Mouse (Mus musculus): ENCODE data around the gene Serpine2.

Serpine2 gene

DNA sequence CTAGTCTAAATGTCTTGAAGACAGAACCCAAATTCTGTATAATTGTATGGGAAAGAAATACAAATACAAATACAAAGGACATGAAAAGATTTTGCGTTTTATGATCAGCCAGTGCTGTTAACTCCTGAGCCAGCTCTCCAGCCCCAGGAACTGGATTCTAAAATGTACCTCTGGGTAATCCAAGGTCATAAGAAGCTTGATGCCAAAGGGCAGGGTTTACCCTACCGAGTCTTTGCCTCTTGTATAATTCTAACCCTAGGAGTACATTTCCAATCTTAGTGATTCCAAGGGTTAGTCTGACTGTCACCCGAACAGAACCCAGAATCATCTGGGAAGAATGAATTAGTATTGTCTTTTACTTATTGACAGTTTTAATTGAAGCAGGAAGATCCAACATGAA lies 45.5 kb downstream of the Serpine2 start:
- DNase-seq (ENCODE audit: low spot score in 2 of 2) = no peak

DNA sequence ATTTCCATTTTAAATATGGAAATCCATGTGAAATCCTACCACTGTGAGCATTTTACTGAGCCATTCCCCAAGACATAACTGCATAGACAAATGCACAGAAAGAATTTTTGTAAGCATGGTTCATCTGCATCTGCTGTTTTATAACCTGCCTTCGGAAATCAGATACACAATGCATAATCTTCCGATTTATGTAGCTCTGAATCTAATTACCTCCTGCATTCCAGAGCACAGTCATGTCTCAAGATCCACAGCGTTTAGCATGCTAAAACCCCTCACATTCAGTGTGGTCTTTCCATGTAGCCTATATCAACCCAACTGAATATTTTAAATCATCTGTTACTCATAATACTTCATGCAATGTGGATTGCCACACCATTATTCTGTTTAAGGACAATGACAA lies 51.5 kb downstream of the Serpine2 start:
- DNase-seq (ENCODE audit: low spot score in 2 of 2) = no peak

GRCm38 (mm10) chr1:79806865-79807264 lies 54.1 kb downstream of the Serpine2 start:
- DNase-seq (ENCODE audit: low spot score in 2 of 2) = no peak

GRCm38 (mm10) chr1:79803614-79804013 lies 57.4 kb downstream of the Serpine2 start:
- no peak for DNase-seq (ENCODE audit: low spot score in 2 of 2)

DNA sequence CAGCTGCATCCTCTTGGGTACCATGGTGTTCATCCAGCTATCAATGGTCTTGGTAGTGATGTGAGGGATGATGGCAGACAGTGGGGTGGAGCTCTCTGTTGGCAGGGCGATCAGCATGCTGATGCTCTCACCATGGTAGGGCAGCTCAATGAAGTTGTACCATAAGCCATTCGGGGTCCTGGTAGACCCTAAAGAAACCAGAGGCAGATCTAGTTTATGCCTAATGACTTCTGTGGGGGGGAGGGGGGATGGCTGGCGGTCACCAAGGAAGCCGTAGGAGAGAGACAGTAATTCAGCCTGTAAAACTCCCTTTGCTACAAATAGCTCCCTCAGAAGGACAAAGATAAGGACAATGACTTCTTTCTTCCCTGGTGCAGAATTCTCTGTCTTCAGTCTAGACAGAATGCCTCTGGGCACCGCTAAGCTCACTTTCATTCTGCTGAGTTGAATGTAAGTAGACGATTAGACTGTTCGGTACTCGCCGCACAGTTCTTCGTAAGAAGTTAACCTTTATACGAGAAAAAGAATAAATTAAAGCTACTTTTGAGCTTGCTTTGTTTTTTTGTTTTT lies 58.0 kb downstream of the Serpine2 start:
- DNase-seq (ENCODE audit: low spot score in 2 of 2) = no peak

DNA sequence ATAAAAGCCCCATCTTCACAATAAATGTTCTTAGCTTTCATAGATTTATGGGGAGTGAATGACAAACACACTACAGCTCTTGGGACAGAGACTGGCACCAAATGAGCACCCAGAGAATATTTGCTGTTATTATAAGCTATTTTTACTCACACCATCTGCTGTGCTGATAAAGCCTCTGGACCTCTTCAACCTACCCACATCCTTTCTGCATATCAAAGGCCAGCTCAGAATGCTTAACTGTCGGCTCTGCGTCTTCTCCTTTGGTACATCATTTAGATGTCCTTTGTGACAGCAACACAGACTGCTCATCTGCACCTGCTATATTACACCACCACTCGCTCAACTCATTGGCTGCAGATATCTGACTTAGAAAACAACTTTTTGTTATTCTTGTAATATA lies 63.9 kb downstream of the Serpine2 start:
- DNase-seq (ENCODE audit: low spot score in 2 of 2) = no peak

GRCm38 (mm10) chr1:79786267-79786927 lies 74.6 kb downstream of the Serpine2 start:
- DNase-seq (ENCODE audit: low spot score in 2 of 2) = peak; percentile 37 to 56

GRCm38 (mm10) chr1:79782433-79782832 lies 78.5 kb downstream of the Serpine2 start:
- no peak for DNase-seq (ENCODE audit: low spot score in 2 of 2)

GRCm38 (mm10) chr1:79778011-79778410 lies 83.0 kb downstream of the Serpine2 start:
- DNase-seq (ENCODE audit: low spot score in 2 of 2) = no peak

- DNase-seq (ENCODE audit: low spot score in 2 of 2) = peak; percentile 100
Measured at GRCm38 (mm10) chr1:79775927-79776458, 85.0 kb downstream of the Serpine2 start, which contains the start of the genes Mrpl44 and Wdfy1. Gene Mrpl44 (plus strand): TSS chr1:79776018. Gene Wdfy1 (minus strand): TSS chr1:79776143.

DNA sequence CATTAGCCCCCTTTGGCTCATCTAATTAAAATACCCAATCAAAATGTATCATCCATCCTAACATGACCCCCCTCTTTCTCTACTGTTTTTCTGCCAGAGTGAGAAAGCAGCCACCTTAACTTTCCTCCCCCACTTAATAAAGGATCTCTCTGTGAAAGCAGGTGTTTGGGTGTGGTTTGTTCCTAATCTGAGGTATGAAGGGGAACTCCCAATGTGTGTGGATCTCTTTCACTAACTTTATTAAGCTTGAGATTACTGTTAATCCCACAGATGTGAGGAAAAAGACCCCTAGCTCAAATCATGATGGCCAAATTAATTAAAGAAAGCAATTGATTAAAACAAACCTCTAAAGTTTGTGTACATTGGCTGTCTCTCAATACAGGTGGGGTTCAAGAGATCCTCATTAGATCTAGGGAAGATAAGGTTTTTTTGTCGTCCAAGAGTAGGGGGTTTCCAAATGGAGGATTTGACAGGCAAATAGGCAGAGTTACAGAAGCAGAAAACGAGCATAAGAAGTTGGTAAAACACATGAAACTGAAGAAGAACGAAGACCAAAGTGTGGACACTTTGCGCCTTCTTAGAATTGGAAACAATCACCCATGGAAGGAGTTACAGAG lies 86.7 kb downstream of the Serpine2 start:
- DNase-seq (ENCODE audit: low spot score in 2 of 2) = no peak

- no peak for DNase-seq (ENCODE audit: low spot score in 2 of 2)
Measured at GRCm38 (mm10) chr1:79768231-79768630, 92.7 kb downstream of the Serpine2 start.

- no peak for DNase-seq (ENCODE audit: low spot score in 2 of 2)
Measured at GRCm38 (mm10) chr1:79764483-79764882, 96.5 kb downstream of the Serpine2 start.

DNA sequence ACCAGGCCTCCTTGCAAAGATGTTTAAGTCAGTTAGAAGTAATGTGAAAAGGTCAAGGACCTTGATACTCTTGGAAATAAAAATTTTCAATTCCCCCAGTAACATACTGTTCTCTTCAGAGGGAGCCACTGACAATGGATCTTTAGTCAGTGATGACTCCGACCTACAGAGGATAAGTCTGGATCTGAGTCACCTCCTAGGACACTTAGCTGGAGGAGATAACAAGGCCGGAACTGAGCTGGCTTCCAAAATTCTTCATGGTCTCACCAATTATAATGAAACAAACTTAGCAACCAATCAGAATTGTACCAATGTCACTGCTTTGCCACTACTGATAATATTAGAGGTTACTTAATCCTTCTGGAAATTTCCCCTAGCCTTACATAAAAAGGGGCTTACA lies 96.9 kb downstream of the Serpine2 start:
- no peak for DNase-seq (ENCODE audit: low spot score in 2 of 2)

DNA sequence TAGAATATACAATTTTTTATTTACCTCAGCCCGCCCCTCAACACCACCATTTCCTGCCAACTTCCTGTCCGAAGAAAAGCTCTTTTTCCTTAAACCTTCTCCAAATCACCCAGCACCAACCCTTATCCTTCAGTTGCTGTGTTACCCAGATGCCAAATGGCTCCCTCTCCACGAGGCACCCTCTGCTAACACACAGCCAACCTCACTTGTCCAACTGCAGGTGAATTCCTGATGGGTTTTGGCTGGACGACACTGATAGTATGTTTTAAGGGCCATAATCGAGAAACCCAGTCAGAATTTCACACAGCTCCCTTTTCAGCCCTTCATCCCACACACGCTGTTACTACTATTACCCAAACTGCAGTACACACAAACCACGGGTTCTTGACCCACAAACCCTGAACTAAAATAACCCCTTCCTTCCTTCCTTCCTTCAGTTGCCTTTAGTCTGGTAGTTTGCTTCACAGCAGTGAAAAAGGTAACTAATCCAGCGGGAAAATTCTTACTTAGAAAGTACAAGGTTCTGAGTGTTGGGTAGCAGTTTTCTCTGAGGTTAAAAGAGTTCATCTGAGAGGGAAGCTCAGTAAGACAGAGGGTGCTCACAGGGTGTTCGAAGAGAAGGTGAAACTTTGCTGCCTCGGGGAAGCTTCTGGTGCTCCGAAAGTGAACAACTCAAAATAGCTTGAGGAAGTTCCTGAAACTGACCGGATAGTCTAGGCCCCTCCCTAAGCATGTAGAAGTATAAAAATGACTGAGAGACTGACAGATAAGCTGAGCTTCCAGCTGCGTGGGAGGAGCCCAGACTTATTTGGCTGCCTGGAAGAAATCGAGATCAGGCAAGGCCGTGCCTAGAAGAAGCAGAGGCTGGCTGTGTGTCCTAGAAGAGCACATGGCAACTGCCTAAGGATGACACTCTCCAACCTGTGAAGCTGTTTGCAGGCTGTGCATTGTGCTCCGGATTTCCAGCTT lies 98.4 kb downstream of the Serpine2 start:
- no peak for DNase-seq (ENCODE audit: low spot score in 2 of 2)

- DNase-seq (ENCODE audit: low spot score in 2 of 2) = no peak
Measured at GRCm38 (mm10) chr1:79761917-79762271, 99.1 kb downstream of the Serpine2 start.

DNA sequence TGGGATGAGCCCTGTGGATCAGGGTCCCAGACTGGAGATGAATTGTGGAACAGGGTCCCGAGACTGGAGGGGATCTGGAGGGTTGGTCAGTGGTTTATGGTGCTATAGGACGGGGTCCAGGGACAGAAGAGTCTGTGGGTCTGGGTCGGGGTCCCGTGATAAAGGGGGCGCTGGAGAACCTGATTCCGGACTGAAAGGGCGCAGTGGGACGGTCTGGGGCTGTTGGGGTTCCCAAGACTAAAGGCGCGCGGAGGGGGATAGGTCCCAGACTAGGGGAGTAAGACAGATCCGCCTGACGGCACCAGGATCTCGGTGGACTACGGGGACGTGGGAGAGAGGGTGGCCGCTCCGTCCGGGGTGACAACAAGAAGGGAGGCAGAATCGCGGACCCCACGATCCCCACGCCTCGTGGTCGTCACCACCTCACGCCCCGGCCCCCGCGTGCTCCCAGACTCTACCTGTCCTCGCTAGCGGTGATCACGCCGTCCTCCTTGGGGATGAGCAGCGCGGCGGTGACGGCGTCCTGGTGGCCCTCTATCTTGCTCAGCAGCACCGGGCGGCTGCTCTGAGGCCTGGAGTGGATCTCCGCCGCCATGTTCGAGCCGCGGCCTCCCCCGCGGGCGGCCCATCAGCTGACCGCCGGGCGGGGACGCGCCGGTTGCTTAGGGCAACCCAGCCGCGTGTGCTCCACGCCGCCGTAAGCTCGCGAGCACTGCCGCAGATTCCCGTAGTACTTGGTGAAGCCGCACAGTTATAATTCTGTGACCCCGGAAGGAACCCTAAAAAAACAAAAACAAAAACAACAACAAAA lies 99.7 kb downstream of the Serpine2 start:
- DNase-seq (ENCODE audit: low spot score in 2 of 2) = peak; percentile 77 to 84

DNA sequence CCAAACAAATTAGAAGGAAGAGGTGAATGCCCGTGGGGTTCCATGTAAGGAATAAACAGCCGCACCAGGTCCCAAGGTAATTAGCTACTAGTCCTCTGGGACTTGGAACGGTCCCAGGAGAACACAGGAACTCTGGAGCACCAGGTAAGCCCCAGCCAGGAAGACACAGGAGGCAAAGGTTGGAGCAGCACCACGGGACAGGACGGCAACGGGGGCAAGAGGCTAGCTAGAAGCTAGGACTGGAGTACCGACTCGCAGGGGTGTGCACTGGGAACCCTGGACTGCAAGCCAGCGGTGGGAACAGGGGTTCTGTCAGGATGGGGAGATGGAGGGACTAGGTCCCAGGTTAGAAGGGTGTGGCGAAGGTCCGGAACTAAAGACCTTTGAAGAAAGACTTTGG lies 100.3 kb downstream of the Serpine2 start:
- no peak for DNase-seq (ENCODE audit: low spot score in 2 of 2)

DNA sequence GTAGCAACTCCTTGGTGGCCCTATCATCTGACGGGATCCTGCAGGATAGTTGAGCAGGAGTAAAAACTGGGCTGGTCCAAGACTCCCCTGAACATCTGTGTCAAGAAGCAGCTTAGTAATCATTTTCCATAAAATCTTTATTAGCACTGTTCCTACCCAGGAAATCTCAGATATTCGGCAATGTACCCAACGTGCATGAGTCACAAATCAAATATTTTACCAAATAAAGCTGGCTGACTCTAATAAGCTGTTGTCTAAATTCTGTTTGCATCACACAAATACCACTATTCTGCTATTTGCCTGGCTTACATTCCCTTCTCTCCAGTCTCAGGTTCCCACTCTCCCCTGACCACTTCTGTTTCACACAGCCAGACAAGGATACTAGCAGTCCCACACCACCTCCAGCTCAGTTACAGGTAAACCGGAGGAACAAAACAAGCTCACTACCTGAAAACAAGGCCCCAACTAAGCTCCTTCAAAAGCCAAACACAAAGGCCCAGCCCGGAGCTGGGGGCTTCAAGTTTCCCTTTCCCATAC lies 101.5 kb downstream of the Serpine2 start:
- no peak for DNase-seq (ENCODE audit: low spot score in 2 of 2)

- DNase-seq (ENCODE audit: low spot score in 2 of 2) = no peak
Measured at GRCm38 (mm10) chr1:79759006-79759405, 102.0 kb downstream of the Serpine2 start.

GRCm38 (mm10) chr1:79757597-79757996 lies 103.4 kb downstream of the Serpine2 start:
- DNase-seq (ENCODE audit: low spot score in 2 of 2) = no peak

Measured in right cerebral cortex, adult 2 months (tissue).